Mouse (Mus musculus): ENCODE results near the gene Wipi1.

Wipi1 gene

GRCm38 (mm10) chr11:109574604-109575003 is 37.2 kb downstream of the Wipi1 start:
- DNase-seq = no peak

DNA sequence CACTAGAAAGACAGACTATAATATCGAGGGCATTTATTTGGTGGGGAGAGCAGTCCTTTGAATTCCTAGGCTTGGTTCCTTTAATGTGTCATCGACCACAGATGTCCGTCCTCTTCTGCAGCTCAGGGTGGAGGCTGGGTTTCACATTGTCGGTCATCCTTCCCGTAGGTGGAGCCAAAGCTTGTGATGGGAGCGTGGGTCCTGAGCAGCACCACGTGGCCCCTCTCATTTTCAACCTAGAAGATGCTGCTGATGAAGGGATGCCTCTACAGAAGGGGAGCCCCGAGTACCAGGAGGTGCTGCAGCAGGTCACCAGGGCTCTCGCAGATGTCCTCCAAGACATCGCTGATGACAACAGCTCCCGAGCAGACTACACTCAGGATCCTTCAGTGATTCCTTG is 39.7 kb downstream of the Wipi1 start:
- DNase-seq = no peak

DNA sequence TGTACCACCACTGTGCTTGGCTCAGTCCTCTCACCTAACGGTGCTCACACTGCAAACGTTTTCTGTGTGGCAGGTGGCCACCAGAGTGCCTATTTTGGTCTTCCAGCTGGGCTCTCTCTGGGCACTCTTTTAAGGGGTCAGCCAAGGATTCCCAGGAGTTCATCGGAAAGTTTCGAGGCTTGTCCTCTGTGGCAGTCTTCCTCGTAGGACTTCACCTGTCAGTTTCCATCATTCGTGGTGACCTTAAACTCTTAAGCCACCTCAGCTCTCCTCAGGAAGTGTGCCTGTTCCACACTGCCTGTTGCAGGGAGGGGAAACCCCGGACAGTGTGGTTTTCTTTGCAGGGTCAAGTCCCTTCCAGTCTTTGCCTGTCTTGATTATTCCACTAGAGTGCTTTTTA is 42.0 kb downstream of the Wipi1 start:
- DNase-seq = no peak

DNA sequence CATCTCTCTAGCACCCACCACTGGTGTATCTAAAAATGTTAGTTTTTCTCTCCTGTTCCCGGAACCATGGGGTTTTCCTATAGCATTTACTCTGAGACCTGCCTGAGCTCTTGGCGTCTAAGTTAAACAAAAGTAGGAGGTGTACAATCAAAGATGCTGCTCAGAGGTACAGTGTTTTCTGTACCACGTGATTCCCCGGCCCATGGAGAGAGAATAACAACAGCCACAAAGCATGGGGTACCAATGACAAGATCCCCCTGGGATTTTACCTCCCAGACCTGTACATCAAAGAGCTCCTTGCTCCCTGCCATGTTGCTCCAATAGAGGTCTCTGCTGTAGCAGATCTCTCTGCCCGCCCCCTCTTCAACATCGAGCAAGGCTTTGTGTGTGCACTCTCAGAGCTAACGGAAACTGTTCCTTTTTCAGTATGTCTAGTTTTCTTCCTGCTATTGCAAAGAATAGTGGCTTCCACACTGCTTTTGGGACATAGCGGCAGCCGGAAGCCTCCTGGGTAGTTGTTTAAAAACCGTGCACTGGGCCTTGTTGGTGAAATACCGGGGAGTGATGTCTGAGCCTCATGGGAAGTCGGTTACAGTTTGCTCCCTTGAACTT is 42.7 kb downstream of the Wipi1 start:
- no peak for DNase-seq

- DNase-seq = no peak
Measured at GRCm38 (mm10) chr11:109564466-109565214, 47.1 kb downstream of the Wipi1 start.

GRCm38 (mm10) chr11:109563708-109564107 is 48.1 kb downstream of the Wipi1 start:
- no peak for DNase-seq

GRCm38 (mm10) chr11:109561445-109561844 is 50.3 kb downstream of the Wipi1 start:
- DNase-seq = no peak

GRCm38 (mm10) chr11:109560793-109561257 is 50.9 kb downstream of the Wipi1 start:
- DNase-seq = no peak

GRCm38 (mm10) chr11:109559241-109559640 is 52.5 kb downstream of the Wipi1 start:
- DNase-seq = no peak

- no peak for DNase-seq
Measured at GRCm38 (mm10) chr11:109557419-109557818, 54.3 kb downstream of the Wipi1 start.

DNA sequence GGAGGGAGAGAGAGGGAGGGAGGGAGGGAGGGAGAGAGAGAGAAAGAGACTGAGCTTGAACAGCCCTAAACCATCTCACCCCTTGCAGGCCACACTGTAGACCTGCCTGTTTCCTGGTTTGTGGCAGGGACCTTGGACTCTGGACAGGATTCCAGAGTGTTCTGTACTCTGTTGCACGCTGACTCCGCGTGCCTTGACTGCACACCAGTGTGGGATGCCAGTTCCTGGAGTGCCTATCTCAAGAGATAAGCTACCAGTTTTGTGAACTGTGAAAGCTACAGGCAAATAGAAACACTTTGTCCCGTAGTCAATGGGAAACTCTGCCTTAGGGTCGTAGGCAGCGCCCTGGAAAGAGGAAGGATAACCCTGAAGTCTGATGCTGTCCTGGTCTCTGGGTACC is 55.6 kb downstream of the Wipi1 start:
- DNase-seq = no peak

GRCm38 (mm10) chr11:109554443-109554842 is 57.3 kb downstream of the Wipi1 start:
- no peak for DNase-seq

GRCm38 (mm10) chr11:109553921-109554320 is 57.8 kb downstream of the Wipi1 start:
- DNase-seq = no peak

DNA sequence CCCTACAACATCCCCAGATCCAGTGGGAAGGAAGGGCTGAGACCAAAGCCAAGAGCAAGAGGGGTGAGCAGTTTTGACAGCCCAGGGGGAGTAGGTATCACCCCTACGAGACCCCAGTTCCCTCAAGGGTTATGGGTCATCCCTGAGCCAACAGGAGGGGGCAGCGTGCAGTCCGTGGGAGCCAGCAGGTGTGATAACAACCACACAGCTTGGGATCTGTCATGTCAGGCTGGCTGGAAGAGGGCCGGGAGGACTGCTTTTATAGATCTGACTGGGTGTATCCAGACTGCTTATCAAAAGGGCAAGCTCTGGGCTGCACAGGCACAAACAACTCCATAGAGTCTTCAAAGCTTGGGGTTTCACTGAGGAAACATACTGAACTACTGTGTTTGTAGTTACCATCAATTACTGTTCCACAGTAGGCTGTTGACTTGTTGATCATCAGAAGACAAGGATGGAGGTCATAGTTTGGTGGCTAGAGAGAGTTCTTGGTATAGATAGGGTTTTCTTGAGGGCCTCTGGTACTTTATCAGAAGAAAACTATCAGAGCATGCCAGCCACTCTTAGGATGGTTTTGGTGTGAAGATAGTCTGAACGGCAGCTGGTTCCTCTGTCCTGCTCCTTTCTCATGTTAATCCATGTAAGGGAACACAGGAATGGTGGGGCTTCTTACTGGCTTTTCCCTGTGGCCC is 62.0 kb downstream of the Wipi1 start:
- no peak for DNase-seq

- DNase-seq = no peak
Measured at GRCm38 (mm10) chr11:109547652-109548051, 64.1 kb downstream of the Wipi1 start.

- no peak for DNase-seq
Measured at GRCm38 (mm10) chr11:109546305-109547001, 65.3 kb downstream of the Wipi1 start.

DNA sequence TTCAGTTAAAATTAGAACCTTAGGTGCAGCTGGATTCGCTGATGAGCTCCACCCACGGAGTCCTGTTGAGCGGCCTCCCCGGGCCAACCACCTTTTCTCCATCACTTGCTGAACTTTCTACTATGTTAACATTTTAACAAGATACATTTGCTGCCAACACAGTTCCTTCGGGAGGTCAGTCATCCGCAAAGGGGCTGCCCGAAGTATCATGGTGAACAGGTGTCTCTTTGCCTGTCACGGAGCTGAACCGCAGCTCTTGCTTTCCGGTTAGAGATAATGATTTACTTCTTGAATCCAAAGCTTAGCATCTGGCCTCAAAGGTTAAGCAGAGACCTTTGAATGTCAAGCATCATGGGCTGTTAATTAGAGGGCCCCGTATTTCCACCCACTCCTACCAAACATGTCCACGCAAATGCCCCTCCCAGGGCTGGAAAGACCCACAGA is 66.0 kb downstream of the Wipi1 start:
- DNase-seq = no peak

- no peak for DNase-seq
Measured at GRCm38 (mm10) chr11:109545265-109545664, 66.5 kb downstream of the Wipi1 start.

GRCm38 (mm10) chr11:109544432-109544831 is 67.3 kb downstream of the Wipi1 start:
- no peak for DNase-seq

- DNase-seq = no peak
Measured at GRCm38 (mm10) chr11:109543466-109543865, 68.3 kb downstream of the Wipi1 start.

DNA sequence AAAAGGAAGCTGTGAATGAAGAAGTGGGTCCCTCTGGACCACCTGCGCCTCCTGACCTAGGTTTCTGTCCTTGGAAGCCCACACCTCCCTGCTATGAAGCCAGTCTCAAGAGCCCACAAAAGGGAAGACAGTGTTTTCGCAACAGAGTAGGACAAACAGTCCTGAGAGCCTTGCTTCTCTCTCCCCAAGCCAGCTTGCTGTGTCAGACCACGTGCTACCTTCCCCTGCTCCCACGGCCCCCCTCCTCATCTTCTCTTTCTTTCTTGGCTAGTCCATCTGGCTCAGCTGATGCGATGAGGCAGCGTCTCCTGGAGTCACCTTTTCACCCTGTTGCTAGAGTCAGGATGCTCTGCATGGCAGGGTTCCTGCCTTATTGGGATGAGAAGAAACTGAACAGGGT is 72.5 kb downstream of the Wipi1 start:
- DNase-seq = no peak

GRCm38 (mm10) chr11:109536939-109537338 is 74.8 kb downstream of the Wipi1 start:
- no peak for DNase-seq

DNA sequence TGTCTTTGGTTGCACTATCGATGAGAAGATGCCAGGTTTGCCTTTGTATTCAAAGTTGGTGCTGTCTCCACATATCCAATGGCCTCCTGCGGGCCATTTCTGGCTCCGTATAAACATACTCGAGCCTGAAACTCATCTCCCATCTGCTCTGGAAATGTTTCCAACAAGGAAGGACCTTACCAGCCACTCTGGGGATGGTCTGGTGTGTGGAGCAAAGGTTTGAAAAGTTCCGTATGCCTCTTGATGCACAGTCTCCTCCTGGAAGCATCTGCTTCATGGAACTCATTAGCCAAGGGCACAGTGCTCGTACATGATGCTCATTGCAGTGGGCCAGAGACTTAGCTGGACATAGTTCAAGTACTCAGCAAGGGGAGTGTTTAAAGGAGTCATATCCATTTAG is 75.8 kb downstream of the Wipi1 start:
- DNase-seq = no peak

All from right cerebral cortex, adult 18-20 months (tissue).